Mouse (Mus musculus) ES-CJ7 (cell line): ENCODE measurements around the gene Mup12.
"Not testable (repeated sequence)": the region's sequence is repeated elsewhere in the genome, so short reads cannot be mapped to it uniquely, and the experiment has no call there.

Experiments used
- DNase-seq: peaks from one replicate; pipeline ENCODE4 v3.0.0; 2011; ENCODE audit warnings: low read depth, low spot score

Gene Mup12

DNA sequence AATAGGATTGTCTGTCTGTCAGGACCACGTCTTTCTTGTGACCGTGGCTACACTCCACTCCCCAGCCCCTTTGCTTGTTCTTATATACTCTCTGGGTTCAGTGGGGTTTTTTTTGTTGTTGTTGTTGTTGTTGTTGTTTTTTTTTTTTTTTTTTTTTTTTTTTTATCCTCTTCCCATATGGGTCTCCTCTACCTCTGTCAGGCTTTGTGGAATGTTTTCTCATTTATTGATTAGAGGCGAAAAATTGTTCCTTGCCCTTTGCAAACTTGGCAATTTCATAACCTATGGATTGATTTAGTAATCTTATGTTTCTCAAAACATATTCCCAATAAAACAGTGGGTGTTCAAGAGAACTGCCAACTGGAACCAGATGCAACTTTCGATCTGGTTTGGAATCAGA is at the start of gene Mup12:
Gene Mup12, minus strand, starts transcription at position 101 of the 400 bp plus-strand sequence.
- not testable (repeated sequence) for DNase-seq
